Mouse (Mus musculus) urinary bladder, postnatal 0 days (tissue): Measurements from ENCODE around the gene Olfr1509. TPM values are rescaled to one million over a fixed set of nuclear protein-coding genes. Genes with fewer than 3 reads are reported as not detected.

Experiments
- polyA plus RNA-seq: library from polyadenylated mRNA; unstranded; fragments of >200 nt; fragmentation: Nextera tagmentation; extraction: Ambion mirVana; gene quantifications from 2 replicates; pipeline ENCODE4 v1.2.1, GENCODE M21; 2015

The Olfr1509 gene
- not detected in 2 replicates for polyA plus RNA-seq

GRCm38 (mm10) chr14:52442690-52443089 is at the start of gene Olfr1509:
Olfr1509 (plus strand) TSS chr14:52442990.

DNA sequence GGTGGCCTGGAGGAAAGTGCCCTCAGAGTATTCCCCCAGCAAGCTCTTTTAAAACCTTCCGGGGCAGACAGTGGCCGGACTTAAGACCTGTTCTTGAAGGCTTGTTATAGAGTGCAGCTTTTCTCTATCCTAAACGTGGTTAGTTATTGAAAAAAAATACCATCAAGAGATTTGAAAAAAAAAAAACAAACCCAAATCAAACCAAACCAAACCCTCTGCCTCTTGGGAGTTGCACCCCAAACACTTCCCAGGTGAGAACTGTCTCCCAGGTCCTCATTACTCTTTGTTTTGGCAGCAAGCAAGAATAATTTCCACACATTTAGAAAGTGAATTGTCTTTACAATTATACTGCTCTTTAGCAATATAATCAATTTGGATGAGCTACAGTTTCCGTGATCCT is 45.5 kb upstream of the Olfr1509 start, which contains the start of gene Olfr1511:
TSS of gene Olfr1511 (minus strand) at position 101 of the 400 bp plus-strand sequence.

GRCm38 (mm10) chr14:52414273-52414672 is 28.5 kb upstream of the Olfr1509 start, which contains the start of gene Olfr1510:
Olfr1510 (minus strand) TSS chr14:52414373.

DNA sequence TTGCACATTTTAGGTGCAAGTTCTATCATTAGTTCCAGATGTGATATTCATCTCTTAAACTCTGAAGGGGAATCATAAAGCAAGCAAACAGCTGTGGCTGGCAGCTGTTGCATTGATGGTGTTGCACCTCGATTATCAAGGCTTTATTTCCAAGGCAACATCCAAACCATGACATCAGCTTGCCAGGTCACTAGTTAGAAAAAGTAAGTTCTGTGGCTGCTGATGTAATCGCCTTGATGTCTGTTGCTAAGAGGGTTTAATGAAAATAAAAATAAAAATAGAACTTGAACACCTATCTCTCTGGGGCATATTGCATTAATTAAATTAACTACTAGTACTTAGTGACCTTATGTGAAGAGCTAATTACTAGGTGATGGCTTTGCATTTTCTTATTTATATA is 24.6 kb downstream of the Olfr1509 start, which contains the start of gene Olfr1508:
TSS of gene Olfr1508 (minus strand) at position 101 of the 400 bp plus-strand sequence.

GRCm38 (mm10) chr14:52495516-52495915 is 52.7 kb downstream of the Olfr1509 start, which contains the start of gene Olfr1507:
Olfr1507 (minus strand) TSS chr14:52495749.

Other genes starting within 250 kb of the Olfr1509 start
- gene Supt16, start 245.6 kb upstream of the Olfr1509 start, polyA plus RNA-seq = 17.2 and 20.5 TPM in 2 replicates
- 13.9 and 17.3 TPM in 2 replicates for gene Chd8, start 185.2 kb upstream of the Olfr1509 start, polyA plus RNA-seq
- 24.7 and 27.3 TPM in 2 replicates for gene Tox4, start 163.8 kb upstream of the Olfr1509 start, polyA plus RNA-seq
- 14.2 and 16.5 TPM in 2 replicates for gene Rab2b, start 163.4 kb upstream of the Olfr1509 start, polyA plus RNA-seq
- 17.1 and 17.3 TPM in 2 replicates for gene Mettl3, start 137.9 kb upstream of the Olfr1509 start, polyA plus RNA-seq
- 2.2 and 2.7 TPM in 2 replicates for gene Sall2, start 114.2 kb upstream of the Olfr1509 start, polyA plus RNA-seq
- gene Olfr1513, start 86.6 kb upstream of the Olfr1509 start, polyA plus RNA-seq = not detected in 2 replicates
- not detected in 2 replicates for gene Olfr1512, start 63.8 kb upstream of the Olfr1509 start, polyA plus RNA-seq
- not detected in 2 replicates for gene Olfr1511, start 45.6 kb upstream of the Olfr1509 start, polyA plus RNA-seq
- not detected in 2 replicates for gene Olfr1510, start 28.6 kb upstream of the Olfr1509 start, polyA plus RNA-seq
- gene Olfr1508, start 24.5 kb downstream of the Olfr1509 start, polyA plus RNA-seq = not detected in 2 replicates
- gene Olfr1507, start 52.8 kb downstream of the Olfr1509 start, polyA plus RNA-seq = not detected in 2 replicates